Mouse (Mus musculus): ENCODE measurements around the gene Schip1. TPM values are rescaled to one million over a fixed set of nuclear protein-coding genes. Genes with fewer than 3 reads are reported as not detected.

Schip1 gene
- polyA plus RNA-seq, 1 experiment from 2014 or later: 2.3 TPM

- no peaks in the 10 kb centered on the region for H3K9me3 ChIP-seq (ENCODE audit: low read length)
- H3K4me2 ChIP-seq (ENCODE audit: low read depth, low read length): no peak overlapping the region
- WGBS (ENCODE audit: insufficient replicate concordance): 97% methylated on average over 1 of the region's 1 CpGs
- TF ChIP-seq EP300 (IDR thresholded peaks at IDR 0.05; ENCODE audit: low read depth) (no peak), CTCF (IDR thresholded peaks at IDR 0.05; ENCODE audit: low read depth) (no peak)
- no peak for ATAC-seq
- H3K27ac ChIP-seq (ENCODE audit: low read depth): no peak overlapping the region
- no peaks in the 10 kb centered on the region for H3K4me1 ChIP-seq (ENCODE audit: insufficient read depth)
- no peak for DNase-seq
- no peaks in the 10 kb centered on the region for H3K36me3 ChIP-seq (replicated peaks; ENCODE audit: insufficient read depth, low read length)
- H3K27me3 ChIP-seq (ENCODE audit: insufficient read depth, low read length): no peaks in the 10 kb centered on the region
- H3K9ac ChIP-seq (replicated peaks): no peak overlapping the region
- H3K4me3 ChIP-seq (ENCODE audit: low read depth, low read length): no peak overlapping the region
Observed at GRCm38 (mm10) chr3:68451634-68452033, 387.0 kb downstream of the Schip1 start.

GRCm38 (mm10) chr3:68453266-68453665 lies 388.7 kb downstream of the Schip1 start:
- Histone ChIP-seq H3K4me1 (ENCODE audit: insufficient read depth) (no peaks in the 10 kb centered on the region), H3K4me2 (ENCODE audit: low read depth, low read length) (no peak overlapping the region), H3K27ac (ENCODE audit: low read depth) (no peak overlapping the region), H3K36me3 (replicated peaks; ENCODE audit: insufficient read depth, low read length) (no peaks in the 10 kb centered on the region), H3K9me3 (ENCODE audit: low read length) (no peaks in the 10 kb centered on the region), H3K4me3 (ENCODE audit: low read depth, low read length) (no peak overlapping the region), H3K9ac (replicated peaks) (no peak overlapping the region), H3K27me3 (ENCODE audit: insufficient read depth, low read length) (no peaks in the 10 kb centered on the region)
- no peak for DNase-seq
- ATAC-seq: no peak
- WGBS (ENCODE audit: insufficient replicate concordance): 13% methylated on average over 5 of the region's 5 CpGs
- no peak for TF ChIP-seq EP300 (IDR thresholded peaks at IDR 0.05; ENCODE audit: low read depth)
- no peak for TF ChIP-seq CTCF (IDR thresholded peaks at IDR 0.05; ENCODE audit: low read depth)

DNA sequence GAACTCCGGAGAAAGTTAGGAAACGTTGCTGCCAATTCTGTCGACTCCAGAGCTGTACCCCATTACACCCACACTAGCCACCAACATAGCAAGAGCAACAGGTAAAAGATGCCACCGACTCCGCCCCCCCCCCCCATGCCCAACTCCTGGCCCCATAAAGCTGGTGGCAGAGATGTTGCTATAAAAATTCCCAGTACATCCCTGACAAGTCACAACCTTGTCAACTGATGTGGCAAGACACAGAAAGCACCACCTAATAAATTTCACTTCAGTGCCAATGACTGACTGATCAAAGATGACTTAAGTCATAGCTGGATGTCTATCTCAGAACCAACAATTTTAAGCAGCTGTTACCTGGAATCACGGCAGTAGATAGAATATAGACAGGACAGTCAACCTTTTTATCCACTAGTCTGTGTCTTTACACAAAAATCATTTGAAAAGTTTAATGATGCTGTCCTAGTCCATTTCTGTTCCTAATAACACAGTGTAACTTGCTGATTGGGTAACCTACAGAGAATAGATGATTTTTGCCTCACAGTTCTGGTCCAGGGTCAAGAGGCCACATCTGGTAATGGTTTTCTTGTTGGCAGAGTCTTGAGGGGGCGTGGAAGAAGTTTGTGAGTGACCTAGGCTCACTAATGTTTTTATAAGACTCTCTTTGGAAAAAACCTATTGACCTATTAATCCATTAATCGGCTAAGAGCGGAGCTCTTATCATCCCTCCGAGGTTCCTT lies 389.3 kb downstream of the Schip1 start:
- no peak overlapping the region for H3K4me3 ChIP-seq (ENCODE audit: low read depth, low read length)
- H3K4me1 ChIP-seq (ENCODE audit: insufficient read depth): no peaks in the 10 kb centered on the region
- 57% methylated on average over 10 of the region's 10 CpGs for WGBS (ENCODE audit: insufficient replicate concordance)
- ATAC-seq: no peak
- no peaks in the 10 kb centered on the region for H3K9me3 ChIP-seq (ENCODE audit: low read length)
- no peak overlapping the region for H3K9ac ChIP-seq (replicated peaks)
- no peak overlapping the region for H3K4me2 ChIP-seq (ENCODE audit: low read depth, low read length)
- TF ChIP-seq EP300 (IDR thresholded peaks at IDR 0.05; ENCODE audit: low read depth) (no peak), CTCF (IDR thresholded peaks at IDR 0.05; ENCODE audit: low read depth) (no peak)
- no peaks in the 10 kb centered on the region for H3K27me3 ChIP-seq (ENCODE audit: insufficient read depth, low read length)
- no peak overlapping the region for H3K27ac ChIP-seq (ENCODE audit: low read depth)
- H3K36me3 ChIP-seq (replicated peaks; ENCODE audit: insufficient read depth, low read length): no peaks in the 10 kb centered on the region
- DNase-seq: no peak

GRCm38 (mm10) chr3:68466643-68467042 lies 402.0 kb downstream of the Schip1 start:
- no peaks in the 10 kb centered on the region for H3K27me3 ChIP-seq (ENCODE audit: insufficient read depth, low read length)
- H3K4me2 ChIP-seq (ENCODE audit: low read depth, low read length): no peak overlapping the region
- ATAC-seq: no peak
- no peak overlapping the region for H3K9ac ChIP-seq (replicated peaks)
- no peak overlapping the region for H3K27ac ChIP-seq (ENCODE audit: low read depth)
- no peaks in the 10 kb centered on the region for H3K4me1 ChIP-seq (ENCODE audit: insufficient read depth)
- 49% methylated on average over 5 of the region's 5 CpGs for WGBS (ENCODE audit: insufficient replicate concordance)
- no peaks in the 10 kb centered on the region for H3K9me3 ChIP-seq (ENCODE audit: low read length)
- H3K4me3 ChIP-seq (ENCODE audit: low read depth, low read length): no peak overlapping the region
- DNase-seq: no peak
- H3K36me3 ChIP-seq (replicated peaks; ENCODE audit: insufficient read depth, low read length): no peaks in the 10 kb centered on the region
- TF ChIP-seq CTCF (IDR thresholded peaks at IDR 0.05; ENCODE audit: low read depth) (no peak), EP300 (IDR thresholded peaks at IDR 0.05; ENCODE audit: low read depth) (no peak)

GRCm38 (mm10) chr3:68467941-68468687 lies 403.5 kb downstream of the Schip1 start:
- H3K27me3 ChIP-seq (ENCODE audit: insufficient read depth, low read length): no peaks in the 10 kb centered on the region
- H3K4me2 ChIP-seq (ENCODE audit: low read depth, low read length): no peak overlapping the region; the same call in 1 of the 2 replicates
- no peaks in the 10 kb centered on the region for H3K4me1 ChIP-seq (ENCODE audit: insufficient read depth)
- no peak overlapping the region for H3K27ac ChIP-seq (ENCODE audit: low read depth)
- H3K36me3 ChIP-seq (replicated peaks; ENCODE audit: insufficient read depth, low read length): no peaks in the 10 kb centered on the region
- TF ChIP-seq EP300 (IDR thresholded peaks at IDR 0.05; ENCODE audit: low read depth): no peak
- no peak for TF ChIP-seq CTCF (IDR thresholded peaks at IDR 0.05; ENCODE audit: low read depth)
- WGBS (ENCODE audit: insufficient replicate concordance): 6% methylated on average over 10 of the region's 10 CpGs
- H3K9me3 ChIP-seq (ENCODE audit: low read length): no peaks in the 10 kb centered on the region
- no peak overlapping the region for H3K9ac ChIP-seq (replicated peaks)
- no peak for DNase-seq
- no peak overlapping the region for H3K4me3 ChIP-seq (ENCODE audit: low read depth, low read length)
- no peak for ATAC-seq

DNA sequence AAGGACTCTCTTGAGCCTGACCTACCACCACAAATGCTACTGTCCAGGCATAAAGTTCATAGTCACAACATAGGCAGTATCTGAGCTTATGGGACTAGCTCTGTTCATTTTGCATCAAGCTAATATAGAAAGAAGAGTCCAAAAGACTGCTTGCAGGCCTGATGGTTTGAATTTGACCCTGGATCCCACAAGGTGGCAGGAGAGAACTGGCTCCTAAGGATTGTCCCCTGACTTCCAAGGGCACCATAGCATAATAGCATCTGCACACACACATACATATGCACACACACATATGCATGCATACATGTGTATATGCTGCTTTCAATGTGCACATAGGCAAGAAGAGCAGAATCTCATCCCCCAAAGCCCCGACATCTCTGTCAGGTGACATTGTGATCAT lies 405.0 kb downstream of the Schip1 start:
- no peaks in the 10 kb centered on the region for H3K27me3 ChIP-seq (ENCODE audit: insufficient read depth, low read length)
- no peak overlapping the region for H3K9ac ChIP-seq (replicated peaks)
- ATAC-seq (no peak), DNase-seq (no peak)
- 66% methylated on average over 1 of the region's 1 CpGs for WGBS (ENCODE audit: insufficient replicate concordance)
- H3K27ac ChIP-seq (ENCODE audit: low read depth): no peak overlapping the region
- TF ChIP-seq EP300 (IDR thresholded peaks at IDR 0.05; ENCODE audit: low read depth): no peak
- peak; percentile 28 for TF ChIP-seq CTCF (IDR thresholded peaks at IDR 0.05; ENCODE audit: low read depth)
- no peaks in the 10 kb centered on the region for H3K4me1 ChIP-seq (ENCODE audit: insufficient read depth)
- no peak overlapping the region for H3K4me3 ChIP-seq (ENCODE audit: low read depth, low read length)
- no peak overlapping the region for H3K4me2 ChIP-seq (ENCODE audit: low read depth, low read length)
- no peaks in the 10 kb centered on the region for H3K9me3 ChIP-seq (ENCODE audit: low read length)
- no peaks in the 10 kb centered on the region for H3K36me3 ChIP-seq (replicated peaks; ENCODE audit: insufficient read depth, low read length)
